Mouse (Mus musculus) adrenal gland, postnatal 10 days (tissue): Measurements from ENCODE around the gene Cd5. TPM values are rescaled to one million over a fixed set of nuclear protein-coding genes. Genes with fewer than 3 reads are reported as not detected.

ENCODE experiments used
- DNase-seq: peaks from one replicate; pipeline ENCODE4 v3.0.0; 2021; ENCODE audit warnings: mixed read lengths
- long read RNA-seq, 2 experiments: library from polyadenylated mRNA; stranded (forward); transcript quantifications; one replicate each; pipeline ENCODE4 v2.0.0; 2021
- total RNA-seq, 2 experiments: library from RNA; stranded (reverse); gene quantifications; 2 replicates each; pipeline ENCODE4 v1.2.3; 2021

The Cd5 gene
- 1 to 10 TPM; 2.5 to 2.8 TPM for total RNA-seq
- long read RNA-seq, experiment 1, partial matches to known transcripts, result 3 of 7 reads
- long read RNA-seq, experiment 1, other reads (novel, unspliced or antisense), result 2 of 7 reads
- long read RNA-seq, experiment 2, partial matches to known transcripts, result 1 of 2 reads
- long read RNA-seq, experiment 2, other reads (novel, unspliced or antisense), result 0 of 2 reads

DNA sequence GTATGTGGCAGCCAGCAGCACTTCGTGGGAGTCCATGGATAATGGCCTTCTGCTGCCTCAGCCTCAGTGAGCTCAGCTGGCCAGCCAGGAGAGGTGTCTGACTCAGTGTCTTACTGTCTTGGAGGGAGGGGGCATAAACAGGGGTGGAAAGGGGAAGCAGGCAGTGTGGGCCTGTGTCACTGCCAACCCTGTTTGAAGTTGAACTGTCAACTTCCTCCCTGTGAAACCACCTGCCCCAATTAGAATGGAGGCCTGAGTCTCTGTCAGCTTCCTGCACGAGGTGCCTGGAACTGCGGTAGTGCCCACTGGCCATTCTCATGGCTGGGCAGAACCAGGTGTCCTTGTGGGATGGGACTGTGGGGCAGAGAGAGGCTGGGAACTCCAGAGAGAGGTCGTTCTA lies at the start of gene Cd5:
Cd5 (minus strand) TSS at position 192 of the 400 bp plus-strand sequence.
- DNase-seq, result no peak

DNA sequence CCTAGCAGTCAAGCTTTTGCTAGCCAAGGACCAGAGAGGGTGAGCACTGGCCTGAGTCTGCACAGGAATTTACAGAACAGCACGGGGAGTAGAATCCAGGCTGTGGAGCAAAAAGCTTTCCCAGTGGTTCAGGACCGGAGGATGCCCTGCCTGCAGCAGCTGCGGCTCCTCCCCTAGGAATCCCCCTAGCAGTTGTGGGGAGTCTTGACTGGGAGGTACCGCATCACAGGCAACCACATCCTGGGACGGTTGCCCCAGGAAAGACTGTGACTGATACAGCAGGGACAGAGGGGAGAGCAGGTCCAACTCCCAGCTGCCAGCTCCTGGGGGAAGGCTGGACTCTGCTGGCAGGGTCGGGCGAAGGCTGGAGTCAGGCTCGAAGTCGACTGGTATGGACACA lies 49.4 kb upstream of the Cd5 start:
- no peak for DNase-seq

DNA sequence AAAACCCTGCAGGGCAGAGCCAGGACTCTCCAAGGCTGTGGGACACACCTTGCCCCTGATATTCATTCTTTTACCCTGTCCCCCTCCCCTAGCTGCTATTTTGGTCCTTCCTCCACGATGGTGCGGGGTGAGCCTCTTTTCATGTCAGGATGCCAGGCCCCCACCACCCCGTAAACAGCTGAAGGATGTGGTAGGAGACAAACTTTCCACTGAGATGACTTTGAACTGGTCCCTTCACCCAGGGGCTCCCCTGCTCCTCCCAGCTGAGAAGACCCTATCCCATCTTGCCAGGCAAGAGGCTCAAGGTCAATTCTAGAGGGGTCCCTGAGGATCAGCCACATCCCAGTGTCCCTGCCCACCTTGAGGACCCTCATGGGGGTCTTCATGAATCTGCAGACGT lies 48.6 kb upstream of the Cd5 start:
- no peak for DNase-seq

DNA sequence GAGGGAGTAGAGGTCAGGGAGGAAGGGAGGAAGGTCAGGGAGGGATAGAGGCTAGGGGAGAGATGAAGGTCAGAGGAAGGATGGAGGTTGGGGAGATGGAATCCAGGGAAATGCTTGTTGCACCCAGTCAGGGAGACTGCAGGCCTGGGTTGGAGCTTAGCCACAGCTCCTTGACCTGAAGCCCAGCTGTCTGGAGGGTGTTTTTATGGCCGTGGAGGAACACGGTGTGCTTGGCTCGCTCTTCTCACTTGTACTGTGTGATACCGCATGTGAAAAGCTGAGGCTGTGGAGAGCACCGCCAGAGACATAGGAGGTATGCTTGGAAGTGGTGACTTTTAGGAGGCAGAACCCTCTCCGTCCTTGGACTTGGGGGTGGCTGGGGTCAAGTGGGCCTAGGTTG lies 48.0 kb upstream of the Cd5 start:
- DNase-seq, result no peak

DNA sequence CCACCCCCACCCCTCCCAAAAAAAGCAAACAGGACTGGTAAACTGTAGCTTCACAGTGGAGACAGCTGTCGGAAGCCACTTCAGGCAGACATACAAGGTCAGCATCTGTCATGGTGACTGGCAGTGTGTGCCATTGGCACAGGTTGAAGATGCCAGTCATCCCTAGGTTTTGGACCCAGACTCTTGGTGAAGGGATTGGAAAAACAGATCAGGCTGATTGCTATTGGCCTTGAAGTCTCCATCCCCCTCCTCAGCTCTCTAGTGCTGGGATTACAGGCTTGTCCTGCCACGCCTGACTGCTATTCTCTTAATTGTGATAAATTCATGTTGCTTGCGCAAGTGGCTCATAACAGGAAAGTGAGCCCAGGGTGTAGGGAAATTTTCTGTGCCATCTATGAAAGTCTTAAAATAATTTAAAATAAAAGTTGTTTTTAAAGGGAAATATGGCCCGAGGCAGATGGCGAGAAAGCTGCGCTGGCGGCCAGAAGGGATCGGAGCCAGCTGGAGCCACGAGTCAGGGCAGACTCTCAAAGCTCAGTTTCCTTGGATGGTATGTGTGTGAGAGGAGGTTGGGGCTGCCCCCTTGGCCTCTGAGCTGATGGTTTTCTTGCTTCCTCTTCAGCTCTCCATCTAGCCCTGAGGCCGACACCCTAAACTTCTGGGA lies 46.1 kb upstream of the Cd5 start:
- no peak for DNase-seq

DNA sequence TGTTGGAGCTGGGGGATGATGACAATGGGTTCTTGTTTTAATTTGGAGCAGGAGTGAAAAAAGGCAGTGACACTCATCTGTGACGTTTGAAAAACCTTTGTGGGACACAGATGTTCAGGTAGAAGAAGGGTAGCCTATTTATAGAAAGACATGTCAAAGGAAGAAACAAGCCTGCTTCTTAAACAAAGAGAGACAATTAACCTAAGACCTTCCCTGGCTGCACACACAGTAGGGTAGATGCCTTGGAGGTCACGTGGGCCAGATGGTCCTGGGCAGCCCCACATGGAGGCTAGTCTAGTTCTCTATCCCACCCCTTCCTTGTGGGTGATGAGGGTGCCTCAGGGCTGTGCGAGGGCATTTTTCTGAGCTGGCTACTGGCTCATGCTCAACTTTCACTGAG lies 45.3 kb upstream of the Cd5 start:
- DNase-seq, result no peak

DNA sequence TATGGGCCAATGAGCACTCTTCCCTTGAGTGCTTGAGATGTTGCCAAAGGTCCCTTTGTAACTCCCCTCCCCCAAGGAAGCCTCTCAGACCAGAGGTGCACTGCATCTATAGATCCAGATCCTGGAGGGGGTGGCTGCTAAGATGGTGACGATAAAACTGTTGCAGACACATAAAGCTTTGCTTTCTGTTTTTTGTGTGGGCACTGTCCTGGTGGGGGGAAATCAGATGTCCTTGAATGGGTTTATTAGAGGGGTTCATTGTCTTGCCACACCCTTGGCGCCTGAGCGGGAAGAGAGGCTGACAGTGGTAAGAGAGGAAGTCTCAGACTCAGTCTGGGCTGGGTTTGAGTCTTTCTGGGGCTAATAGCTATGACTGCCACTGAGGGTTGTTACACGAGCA lies 44.4 kb upstream of the Cd5 start:
- no peak for DNase-seq

DNA sequence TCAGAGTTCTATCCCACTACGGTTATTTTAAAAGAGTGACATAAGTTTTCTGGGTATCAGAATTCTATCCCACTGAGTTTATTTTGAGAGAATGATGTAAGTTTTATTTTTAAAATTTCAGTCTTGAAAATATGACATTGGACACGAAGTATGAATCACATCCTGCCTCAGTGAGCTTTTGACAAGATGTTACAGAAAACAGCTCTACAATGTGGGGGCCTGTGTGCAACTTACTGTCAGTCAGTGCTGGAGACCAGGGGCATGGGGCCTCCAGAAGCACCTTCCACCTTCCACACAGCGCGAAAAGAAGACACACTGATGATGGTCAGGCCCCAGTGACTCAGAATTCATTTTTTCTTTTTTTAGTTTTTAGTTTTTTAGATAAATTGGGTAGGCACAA lies 42.8 kb upstream of the Cd5 start:
- no peak for DNase-seq

DNA sequence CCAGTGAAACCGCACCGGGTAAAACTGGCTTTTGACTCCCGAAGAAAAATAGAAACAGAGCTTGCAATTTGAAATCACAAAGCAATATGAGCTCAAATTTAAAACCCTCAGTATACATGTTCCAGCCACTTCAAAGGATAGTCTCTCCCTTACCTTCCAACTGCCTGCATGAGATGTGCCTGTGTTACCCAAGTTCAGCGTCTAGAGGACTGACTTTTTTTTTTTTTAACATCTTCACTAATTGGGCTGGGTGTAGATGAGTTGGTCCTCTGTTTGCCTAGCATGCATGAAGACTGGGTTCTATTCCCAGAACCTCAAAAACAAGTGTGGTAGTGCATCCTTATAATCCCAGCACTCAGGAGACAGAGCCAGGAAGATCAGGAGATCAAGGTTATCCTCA lies 38.1 kb upstream of the Cd5 start:
- no peak for DNase-seq

DNA sequence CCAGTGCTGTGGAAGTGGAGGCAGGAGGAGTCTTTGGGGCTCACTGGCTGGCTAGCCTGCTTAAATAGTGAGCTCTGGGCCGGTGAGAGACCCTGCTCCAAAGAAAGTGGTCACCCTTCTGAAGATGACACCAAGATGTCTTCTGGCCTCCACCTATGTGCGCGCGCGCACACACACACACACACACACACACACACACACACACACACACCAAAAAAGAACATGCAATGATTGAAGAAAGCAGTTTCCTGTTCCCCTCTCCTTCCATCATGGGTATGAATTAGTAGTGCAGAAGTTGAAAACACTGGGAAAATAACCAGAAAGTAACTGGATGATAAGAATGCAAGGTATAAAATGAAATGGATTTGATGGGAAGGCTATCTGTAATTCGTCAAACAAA lies 35.3 kb upstream of the Cd5 start:
- no peak for DNase-seq

DNA sequence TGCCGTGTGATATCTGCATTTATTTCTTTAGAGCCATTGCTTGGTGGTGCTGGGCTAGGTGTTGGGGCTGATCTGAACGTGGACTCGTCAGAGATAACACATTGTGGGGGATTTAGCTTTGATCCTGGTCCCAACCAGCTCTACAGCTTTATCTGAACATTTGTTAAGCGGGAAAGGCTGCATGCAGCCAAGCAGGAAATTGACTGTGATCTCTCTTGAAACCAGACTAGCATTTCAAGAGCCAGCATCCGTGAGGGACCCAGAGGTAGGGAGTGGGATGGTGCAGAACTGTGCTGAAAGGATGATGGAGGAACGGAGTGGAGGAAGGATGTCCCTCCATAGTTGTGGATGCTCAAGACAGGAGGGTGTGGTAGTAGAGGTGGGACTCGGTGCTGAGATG lies 34.6 kb upstream of the Cd5 start:
- DNase-seq, result no peak

DNA sequence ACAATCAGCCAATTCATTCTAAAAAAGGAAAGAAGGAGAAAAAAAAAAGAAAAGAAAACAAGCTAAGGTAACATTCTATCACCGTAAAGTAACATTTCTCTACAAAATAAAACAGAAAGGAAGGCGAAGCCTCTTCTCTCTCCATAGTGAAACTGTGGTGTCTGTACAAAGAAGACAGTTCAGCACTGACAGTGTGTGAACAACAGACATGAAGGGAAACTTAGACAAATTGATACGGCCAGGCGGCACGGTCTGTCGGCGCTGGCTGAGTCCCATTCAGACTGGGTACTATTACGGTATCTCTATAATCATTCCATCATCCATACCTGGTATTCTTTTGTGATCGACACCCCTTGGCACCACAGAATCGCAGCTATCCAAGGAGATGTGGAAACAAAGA lies 34.1 kb upstream of the Cd5 start:
- DNase-seq, result no peak

DNA sequence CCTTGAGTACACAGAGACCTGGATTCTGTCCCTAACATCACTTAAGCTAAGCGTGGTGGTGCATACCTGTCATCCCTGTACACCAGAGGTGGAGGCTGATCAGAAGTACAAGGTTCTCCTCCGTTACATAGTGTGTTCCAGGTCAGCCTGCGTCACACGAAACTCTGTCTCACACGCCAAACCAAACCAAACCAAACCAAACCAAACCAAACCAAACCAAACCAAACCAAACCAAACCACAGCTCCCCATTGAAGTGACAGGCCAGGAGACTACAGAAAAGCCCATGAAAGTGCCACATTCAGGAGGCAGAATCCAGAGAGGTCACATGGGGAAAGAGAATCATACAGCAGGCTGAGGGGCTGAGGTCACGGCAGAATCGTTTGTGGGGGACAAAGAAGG lies 33.2 kb upstream of the Cd5 start:
- no peak for DNase-seq

DNA sequence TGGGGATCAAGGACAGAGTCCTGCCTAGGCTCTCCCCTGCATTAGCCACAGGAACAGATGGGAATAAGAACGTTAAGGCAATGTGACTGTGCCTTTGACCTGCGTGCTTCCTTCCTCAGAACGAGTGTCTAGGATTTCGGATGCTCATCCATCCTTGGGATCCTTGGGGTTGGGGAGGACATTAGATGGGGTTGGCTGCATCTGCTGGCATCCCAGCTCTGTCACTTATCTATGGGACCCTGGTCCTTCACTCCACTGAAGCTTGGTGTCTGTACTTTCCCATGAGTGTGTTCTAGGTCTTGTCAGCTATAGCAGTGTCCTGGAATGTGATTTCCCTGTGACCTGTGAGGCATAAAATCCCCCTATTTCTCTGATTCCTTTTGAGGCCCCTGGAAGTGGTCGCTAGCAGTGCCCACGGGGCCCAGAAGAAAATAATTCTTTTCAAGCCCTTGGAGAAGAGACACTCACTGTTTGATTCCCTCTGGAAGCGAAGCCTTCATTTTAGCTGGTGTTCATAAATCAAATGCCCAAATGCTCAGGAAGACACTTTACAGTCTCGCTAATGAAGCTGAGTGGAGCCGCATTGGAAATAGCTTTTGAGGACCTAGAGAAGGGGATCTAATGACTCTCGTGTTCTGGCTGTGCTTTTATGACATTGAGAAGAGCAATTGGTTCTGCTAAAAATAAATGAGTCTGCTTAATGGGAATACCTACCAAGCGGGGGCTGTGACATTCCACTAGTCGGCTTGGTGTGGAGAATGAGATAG lies 30.8 kb upstream of the Cd5 start:
- no peak for DNase-seq

DNA sequence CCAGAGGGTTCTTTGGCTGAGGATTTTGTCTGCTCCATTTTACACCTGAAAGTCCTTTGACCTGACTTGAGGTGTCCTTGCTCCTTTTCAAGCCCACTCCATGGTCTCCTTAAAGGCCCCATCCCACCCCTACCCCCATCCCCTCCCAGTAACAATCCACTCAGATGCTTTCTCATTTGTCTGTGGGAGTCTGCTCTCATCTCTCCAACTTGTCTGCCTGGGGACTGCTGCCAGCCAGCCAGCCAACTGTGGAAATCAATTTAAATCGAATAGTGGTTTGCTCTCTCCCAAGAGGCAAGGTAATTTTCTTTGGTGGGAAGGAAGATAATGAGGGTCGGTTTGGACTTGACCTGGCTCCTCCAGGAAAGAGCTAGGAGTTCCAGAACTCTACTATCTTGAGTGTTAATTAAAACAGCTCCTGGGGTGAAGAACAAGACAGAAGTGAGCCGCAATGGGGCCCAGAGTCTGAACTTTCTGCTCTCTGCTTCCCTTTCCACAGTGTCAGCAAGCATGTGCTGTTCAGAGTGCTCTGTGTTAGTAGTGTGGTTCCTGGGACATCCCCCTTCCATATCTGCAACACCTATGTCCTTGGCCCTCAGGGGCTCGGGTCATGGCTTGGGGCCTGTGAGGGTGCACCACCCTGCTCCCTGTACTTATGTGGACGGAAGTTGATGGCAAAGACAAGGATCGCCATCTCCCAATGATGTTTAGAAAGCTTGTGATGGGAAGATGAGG lies 30.1 kb upstream of the Cd5 start:
- no peak for DNase-seq

DNA sequence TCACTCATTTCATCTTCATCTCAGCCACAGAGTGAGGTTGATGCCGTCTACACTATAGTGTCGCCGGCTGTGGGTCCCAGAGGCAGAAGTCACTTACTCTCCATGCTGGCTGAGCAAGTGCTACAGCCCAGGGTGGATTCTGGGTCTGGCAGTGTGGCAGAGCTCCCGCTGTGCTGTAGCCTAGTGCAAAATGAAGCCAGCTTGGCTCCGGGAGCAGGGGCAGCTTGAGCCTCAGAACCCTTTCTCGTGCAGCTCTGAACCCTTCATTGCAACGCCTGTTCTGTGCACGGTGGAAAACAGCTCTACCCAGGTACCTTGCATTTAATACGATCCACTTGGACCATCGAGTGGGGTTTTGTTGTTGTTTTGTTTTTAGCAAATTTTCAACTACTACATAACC lies 28.8 kb upstream of the Cd5 start:
- no peak for DNase-seq

DNA sequence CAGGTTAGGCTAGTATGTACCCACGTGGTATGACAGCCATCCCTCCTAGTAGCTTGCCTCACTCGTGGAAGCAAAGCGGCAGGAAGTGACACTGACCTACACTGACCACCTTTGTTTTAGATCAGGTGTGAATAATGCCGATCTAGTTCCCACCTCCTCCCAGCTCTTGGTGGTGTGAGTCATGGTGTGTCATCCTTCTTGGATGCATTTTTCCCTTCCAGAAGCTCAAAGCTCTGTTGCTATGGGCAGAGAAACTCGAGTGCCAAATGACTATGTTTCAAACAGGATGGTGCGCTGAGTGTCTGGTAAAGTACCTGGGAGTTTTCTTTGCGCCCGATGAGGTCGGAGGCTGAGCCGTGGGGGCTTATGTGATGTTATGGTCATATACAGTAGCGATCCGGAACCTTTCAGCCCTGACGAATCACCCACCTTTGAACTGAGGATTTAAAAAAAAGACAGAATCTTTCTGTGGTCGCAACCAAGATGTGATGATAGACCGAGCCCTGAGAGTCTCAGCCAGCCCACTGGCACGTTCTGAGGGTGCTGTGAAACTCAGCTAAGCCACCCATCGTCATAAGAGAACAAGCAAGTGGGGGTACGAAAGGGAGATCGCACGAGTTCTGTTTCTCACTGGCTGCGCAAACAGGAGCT lies 24.7 kb upstream of the Cd5 start:
- no peak for DNase-seq

DNA sequence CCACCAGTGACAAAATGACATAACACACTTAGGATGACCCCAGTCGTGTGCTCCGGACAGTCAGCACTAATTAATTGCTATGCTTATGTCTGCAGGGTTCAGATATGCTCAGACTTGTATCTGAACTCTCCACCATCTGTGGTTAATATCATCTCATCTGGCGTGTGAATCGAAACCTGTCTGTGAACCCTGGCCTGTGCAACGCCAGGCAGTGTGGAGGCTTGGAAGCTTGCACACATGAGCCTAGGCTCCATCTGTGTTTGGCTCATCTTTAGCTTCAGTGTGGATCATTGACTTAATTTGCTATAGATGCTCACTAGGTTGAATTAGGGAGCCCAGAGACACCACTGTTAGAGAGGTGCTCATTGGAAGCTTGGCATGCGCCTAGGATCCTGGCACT lies 23.7 kb upstream of the Cd5 start:
- no peak for DNase-seq

DNA sequence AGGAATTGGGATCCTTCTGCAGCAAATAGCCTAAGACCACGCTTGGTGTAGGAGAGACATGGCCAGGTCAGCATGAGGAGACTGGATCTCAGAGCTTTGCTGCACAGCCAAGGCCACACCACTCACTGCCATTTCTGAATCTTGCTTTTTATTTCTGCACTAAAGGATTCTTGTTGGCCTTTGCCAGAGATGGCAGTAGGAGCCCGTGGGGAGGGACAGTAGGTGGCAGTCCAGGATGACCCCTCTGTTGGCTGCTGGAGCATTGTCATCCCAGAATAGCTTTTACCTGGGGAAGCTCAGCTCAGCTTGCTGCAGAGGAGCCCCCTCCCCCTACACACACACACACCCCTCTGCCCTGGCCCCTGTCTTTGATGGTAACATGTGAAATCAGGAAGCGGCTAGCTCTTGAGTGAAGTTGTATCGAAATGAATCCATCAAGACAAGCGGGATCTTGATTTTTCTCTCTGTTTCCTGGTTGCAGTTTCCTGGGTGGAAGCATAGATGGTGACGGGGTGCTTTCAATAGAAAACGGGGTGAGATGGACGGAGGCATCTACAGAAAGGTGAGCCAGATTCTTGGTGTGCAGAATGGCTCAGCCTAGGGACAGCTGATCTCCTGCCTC lies 23.1 kb upstream of the Cd5 start:
- no peak for DNase-seq

DNA sequence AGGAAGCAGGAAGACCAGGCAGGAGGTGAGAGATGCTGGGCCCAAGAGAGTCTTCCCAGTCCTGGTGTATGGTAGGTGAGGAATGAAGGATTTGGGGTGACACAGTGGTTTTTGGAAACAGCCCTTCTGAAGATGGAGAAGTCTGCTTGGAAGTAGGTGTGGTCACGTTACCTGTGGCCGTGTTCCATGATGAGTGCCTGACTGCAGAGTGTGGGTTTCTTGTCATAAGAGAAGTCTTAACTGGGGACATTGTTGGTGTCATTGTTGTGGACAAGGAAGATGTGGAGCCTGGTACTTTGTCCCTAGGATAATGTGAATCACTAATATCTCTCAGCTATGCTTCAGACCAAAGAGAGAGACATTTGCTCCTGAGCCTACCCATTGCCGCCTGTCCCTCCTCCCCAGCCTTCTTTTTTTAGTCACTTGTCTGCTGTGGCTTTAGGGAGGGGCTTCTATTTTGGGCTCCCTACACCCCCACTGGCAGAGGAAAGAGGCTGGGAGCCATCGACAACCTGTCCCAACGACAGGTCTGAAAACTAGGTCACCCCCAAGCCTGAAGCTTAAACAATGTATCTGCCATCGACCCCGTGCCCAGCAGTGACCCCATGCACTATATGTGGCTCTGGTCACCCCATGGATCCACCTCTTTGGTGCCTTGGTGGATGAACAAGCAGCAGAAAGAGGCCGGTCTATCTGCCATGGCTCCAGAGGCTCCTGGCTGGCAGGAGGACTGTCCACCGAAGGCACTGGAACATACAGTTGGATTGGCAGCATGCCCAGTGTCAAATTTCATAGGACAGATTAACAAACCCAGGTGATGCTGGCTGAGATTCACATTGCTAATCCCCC lies 21.4 kb upstream of the Cd5 start:
- DNase-seq, result no peak

DNA sequence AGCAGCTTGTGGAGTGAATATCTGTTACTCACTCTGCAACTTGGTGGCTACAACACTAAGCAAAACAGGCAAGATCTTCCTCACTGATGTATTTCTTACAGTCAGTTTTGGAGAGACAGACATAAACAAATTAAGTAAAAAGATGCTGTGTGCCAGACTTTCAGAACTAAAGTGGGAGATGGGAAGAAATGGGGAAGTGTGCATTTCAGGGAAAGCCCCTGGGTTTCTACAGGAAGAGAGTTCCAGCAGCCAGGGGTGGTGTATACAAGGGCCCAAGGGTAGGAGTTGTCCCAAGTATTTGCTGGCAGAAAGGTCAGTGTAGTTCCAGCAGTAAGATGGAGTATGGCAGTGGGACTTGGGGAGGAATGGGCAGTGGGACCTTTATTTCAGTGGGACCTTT lies 20.7 kb upstream of the Cd5 start:
- no peak for DNase-seq
